Mouse (Mus musculus) C2C12 (cell line): ENCODE data around the gene Fxyd3.

Experiments used
- CEBPB ChIP-seq: IDR thresholded peaks from one replicate; pipeline ENCODE4 v1.6.1; 2011; ENCODE audit warnings: low read depth, mild to moderate bottlenecking, control low read depth, moderate library complexity
- CTCF ChIP-seq: IDR thresholded peaks from one replicate; pipeline ENCODE4 v1.5.1; 2011; ENCODE audit not compliant: control insufficient read depth, insufficient read depth, insufficient read length
- FOSL1 ChIP-seq: IDR thresholded peaks from one replicate; pipeline ENCODE4 v1.8.0; 2011; ENCODE audit warnings: mild to moderate bottlenecking, low read length; ENCODE audit not compliant: poor library complexity, insufficient read depth, severe bottlenecking
- MAX ChIP-seq: IDR thresholded peaks from one replicate; pipeline ENCODE4 v1.6.1; 2011; ENCODE audit warnings: mild to moderate bottlenecking, control low read depth
- MYOD1 ChIP-seq: IDR thresholded peaks from one replicate; pipeline ENCODE4 v1.6.1; 2011; ENCODE audit warnings: low read depth; ENCODE audit not compliant: control insufficient read depth, insufficient read length
- USF1 ChIP-seq: IDR thresholded peaks from one replicate; pipeline ENCODE4 v1.6.1; 2011; ENCODE audit warnings: low read depth, mild to moderate bottlenecking, control low read depth, moderate library complexity

DNA sequence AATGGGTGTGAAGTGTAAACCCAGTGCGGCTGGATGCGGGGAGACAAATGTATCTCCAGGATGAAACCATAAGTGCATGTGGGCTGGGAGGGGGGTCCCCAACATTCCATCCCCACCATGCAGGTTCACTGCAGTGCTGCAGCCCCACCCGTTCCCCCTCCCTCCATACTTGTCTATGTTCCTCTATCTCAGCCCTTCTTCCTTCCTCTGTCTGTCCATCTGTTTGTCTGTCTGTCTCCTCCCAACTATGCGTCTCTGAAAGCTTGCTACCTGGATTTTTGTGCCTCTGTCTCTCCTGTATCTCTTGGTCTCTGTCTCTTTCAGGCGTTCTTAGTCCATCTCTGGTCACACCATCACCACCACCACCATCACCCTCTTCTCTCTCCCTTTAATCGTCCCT is 26.0 kb downstream of the Fxyd3 start:
- TF ChIP-seq CTCF (no peak), MAX (no peak), MYOD1 (no peak), FOSL1 (no peak), USF1 (no peak), CEBPB (no peak)
